Mouse (Mus musculus): Measurements from ENCODE around the gene Hba-a1.
"Not testable (repeated sequence)": the region's sequence is repeated elsewhere in the genome, so short reads cannot be mapped to it uniquely, and the experiment has no call there.

Gene Hba-a1

DNA sequence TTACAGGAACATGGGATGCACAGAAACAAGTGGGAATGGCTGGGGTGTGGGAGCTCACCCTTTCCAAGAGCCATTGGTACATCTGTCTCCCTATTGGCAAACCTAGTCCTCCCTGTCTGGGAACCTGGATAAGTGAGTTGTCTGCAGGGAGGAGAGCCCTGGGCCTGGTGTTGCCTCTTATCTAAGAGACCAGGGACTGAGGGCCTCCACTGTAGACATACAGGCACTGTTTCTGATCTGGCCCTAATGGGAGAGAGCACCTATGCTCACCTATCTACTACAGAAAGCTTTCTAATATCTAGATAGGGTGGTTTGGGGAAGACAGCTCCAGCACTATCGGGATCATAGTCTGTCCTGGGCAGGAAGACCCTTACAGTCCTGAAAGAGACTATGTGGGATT lies 27.2 kb upstream of the Hba-a1 start:
- intact Hi-C loops (cut with DNase I), result no loop called here

- intact Hi-C loops (cut with DNase I), result no loop called here
Measured at GRCm38 (mm10) chr11:32256566-32256965, 26.7 kb upstream of the Hba-a1 start.

DNA sequence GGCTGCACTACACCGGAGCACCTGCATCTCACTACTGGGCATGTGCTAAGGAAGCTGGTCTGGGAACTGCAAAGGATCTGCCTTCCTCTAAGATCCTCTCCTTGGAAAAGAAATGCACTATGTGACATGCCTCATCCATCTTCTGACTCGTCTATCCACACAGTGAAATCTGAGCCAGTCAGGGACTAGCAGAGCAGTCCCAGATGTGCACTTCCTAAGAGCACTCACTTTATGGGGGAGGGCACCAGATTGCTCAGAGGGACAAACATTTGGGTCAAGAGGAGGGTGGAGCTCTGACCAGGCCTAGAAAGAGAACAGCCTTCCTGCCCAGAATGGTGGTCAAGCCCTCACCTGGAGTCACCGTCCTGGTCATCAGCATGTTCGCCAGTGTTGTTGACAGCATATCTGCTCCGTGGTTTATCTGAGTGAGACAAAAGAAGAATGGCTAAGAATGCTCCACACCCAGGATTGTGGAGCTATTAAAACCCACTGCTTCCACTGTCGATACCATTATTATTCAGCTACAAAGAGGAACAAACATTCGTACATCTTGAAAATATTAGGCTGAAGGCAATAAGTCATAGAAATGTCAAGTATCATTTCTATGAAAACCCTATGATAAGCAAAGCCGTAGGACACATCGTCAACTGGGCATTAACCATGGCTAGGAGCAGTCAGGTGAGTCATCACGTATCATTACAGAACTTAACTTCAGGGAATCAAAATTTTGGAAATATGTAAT lies 20.5 kb upstream of the Hba-a1 start:
- intact Hi-C loops (cut with DNase I), result no loop called here

GRCm38 (mm10) chr11:32265117-32265738 lies 18.1 kb upstream of the Hba-a1 start:
- intact Hi-C loops (cut with DNase I), result no loop called here

DNA sequence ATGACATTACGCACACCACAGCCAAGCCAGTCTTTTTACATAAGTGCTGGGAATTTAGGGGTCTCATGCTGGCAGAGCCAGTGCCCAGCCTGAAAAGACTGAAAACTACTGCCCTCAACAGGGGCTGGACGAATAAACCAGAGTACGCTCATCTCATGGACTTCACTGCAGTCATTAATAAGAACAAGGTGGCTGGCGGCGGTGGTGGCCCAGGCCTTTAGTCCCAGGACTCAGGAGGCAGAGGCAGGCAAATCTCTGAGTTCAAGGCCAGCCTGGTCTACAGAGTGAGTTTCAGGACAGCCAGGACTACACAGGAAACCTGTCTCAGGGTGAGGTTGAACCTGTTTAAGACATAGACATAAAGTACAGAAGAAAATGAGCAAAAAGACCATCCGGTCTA lies 17.1 kb upstream of the Hba-a1 start:
- intact Hi-C loops (cut with DNase I), result no loop called here

DNA sequence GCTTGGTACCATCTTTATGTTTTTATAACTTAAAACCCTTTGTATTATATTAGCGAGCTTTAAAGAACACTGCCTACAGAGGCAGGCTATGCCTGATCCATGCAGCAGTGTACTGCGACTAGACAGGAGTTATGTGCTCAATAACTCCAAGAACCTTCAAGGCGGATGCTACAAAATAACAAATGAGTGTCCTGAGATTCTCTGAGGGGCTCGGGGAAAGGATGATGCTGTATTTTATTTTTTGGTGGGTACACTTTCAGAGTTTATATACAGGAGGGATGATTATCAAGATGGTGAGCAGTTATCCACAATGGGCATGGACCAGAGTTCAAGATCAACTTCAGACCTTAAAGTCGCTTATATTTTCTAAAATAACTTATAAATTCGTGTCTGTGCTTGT lies 16.5 kb upstream of the Hba-a1 start:
- intact Hi-C loops (cut with DNase I), result no loop called here

DNA sequence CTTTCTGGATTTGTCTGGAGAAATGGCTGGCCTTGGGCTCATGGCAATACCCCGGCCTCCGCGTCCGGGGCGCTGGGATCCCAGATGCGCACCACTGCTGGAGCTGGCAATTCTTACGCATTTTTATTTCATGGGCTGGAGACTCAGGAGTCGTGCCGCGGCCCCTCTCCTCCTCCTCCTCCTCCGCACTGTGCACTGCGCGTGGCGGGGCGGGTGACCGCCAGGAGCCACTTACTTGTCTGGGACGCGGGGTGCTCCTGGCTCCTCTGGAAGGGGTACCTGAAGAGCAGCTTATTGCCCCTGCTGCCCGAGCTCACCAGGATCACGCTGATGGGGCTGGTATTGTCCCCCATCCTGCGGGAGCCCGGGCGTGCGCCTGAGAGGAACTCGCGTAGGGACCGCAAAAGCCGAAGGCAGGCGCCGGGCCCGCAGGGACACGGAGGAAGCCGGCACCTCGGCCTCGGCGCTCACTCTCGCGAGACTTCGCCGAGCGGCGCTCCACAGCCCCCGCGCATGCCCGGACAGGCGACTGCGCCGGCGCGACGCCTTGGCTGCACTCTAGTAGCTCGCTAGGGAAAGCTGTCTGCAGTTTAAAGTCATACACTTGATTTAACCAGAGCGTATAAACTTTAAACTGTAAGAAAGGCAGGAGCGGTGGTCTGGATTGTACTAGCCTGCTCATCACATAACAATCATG lies 16.0 kb upstream of the Hba-a1 start, which contains the start of gene Nprl3:
Gene Nprl3, minus strand, starts transcription at position 520 of the 697 bp plus-strand sequence.
- intact Hi-C loops (cut with DNase I), result no loop called here

- intact Hi-C loops (cut with DNase I), result no loop called here
Measured at GRCm38 (mm10) chr11:32267964-32268363, 15.3 kb upstream of the Hba-a1 start.

- intact Hi-C loops (cut with DNase I), result no loop called here
Measured at GRCm38 (mm10) chr11:32268952-32269351, 14.4 kb upstream of the Hba-a1 start.

DNA sequence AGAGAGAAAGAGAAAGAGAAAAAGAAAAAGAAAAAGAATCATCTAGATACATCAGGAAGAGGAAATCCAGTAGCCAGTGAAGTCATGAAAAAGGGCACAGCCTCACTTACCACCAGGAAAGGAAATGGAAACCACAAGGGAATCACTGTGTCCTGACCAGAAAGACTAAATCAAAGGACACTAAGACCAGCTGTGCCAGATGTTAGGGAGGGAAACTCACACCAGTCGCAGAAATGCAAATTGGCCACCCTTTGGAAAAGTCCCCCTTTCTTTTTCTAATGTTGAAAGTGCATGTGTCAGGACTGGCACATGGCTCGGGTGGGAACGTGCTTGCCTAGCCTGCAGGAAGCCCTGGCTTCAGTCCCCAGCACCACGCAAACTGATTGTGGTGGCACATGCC lies 12.1 kb upstream of the Hba-a1 start:
- intact Hi-C loops (cut with DNase I), result no loop called here

GRCm38 (mm10) chr11:32276347-32276746 lies 7.0 kb upstream of the Hba-a1 start, which contains the start of gene Hba-x:
Gene Hba-x, plus strand, starts transcription at chr11:32276400.
- intact Hi-C loops (cut with DNase I), result no loop called here

- intact Hi-C loops (cut with DNase I), result no loop called here
Measured at GRCm38 (mm10) chr11:32277736-32278457, 5.4 kb upstream of the Hba-a1 start.

DNA sequence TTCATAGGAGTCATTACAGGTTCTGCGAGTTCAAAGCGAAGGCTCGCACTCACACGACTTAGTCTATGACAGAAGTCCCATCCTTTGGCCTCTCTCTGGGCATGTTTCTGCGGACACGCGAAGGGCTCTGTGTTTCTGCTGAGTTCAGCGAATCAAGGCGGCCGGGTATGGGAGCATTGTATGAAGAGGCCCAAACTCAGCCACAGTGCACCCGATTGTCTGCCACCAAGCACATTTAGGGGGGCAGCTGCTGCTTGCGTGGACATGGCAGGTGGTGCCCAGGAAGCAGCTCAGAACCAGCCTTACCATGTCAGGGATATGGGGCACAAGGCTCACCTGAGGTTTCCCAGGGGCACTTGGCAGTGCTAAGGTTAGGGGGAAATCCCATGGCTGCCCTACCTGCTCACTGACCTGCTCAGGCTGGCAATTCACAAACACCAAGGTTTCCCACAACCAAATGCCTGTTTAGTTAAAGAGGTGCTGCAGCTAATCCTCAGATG lies 4.8 kb upstream of the Hba-a1 start:
- intact Hi-C loops (cut with DNase I), result no loop called here

DNA sequence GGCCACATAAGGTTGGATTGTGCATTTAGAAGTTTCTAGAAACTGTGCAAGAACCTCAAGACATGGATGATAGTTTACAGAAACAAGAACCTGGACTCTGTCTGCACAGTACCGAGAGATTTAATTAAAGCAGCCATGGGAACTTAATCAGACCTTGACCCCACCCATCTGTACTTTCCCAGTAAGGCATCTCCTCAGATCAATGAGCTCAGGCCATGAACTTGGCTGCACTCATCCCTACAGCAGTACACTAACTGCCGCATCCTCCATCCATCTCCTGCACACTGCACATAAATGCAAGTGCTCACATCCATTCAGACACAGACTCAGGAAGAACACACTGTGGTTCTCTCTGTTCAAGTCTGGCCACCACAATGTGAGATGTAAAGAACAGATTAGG lies 2.7 kb upstream of the Hba-a1 start:
- intact Hi-C loops (cut with DNase I), result no loop called here

- intact Hi-C loops (cut with DNase I), result no loop called here
Measured at GRCm38 (mm10) chr11:32281416-32282144, 1.7 kb upstream of the Hba-a1 start.

DNA sequence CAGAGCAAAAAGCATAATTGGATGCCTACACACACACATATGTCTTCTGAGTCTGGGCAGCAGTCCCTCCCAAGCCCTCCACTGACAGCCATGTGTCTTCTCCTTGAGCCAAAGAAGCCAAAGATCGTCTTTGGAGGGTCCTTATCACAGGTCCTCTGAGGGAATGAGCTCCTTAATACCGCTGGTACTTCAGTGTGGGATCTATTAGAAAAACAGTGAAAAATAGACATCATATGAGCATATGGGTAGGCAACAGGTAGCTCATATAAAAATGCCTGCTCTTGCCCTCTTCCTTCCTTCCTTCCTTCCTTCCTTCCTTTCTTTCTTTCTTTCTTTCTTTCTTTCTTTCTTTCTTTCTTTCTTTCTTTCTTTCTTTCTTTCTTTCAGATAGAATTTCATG lies 1.3 kb downstream of the Hba-a1 start:
- intact Hi-C loops (cut with DNase I), result not testable (repeated sequence)

GRCm38 (mm10) chr11:32285031-32285775 lies 1.9 kb downstream of the Hba-a1 start:
- intact Hi-C loops (cut with DNase I), result loop anchor here (5.0 kb wide), 1 partner anchor 103 kb away; no protein-coding TSS in a partner anchor

- intact Hi-C loops (cut with DNase I), result loop anchor here (5.0 kb wide), 1 partner anchor 104 kb away; no protein-coding TSS in a partner anchor
Measured at GRCm38 (mm10) chr11:32285887-32286286, 2.6 kb downstream of the Hba-a1 start.

GRCm38 (mm10) chr11:32286695-32287492 lies 3.6 kb downstream of the Hba-a1 start, which contains the start of gene Hbq1b:
Gene Hbq1b, plus strand, starts transcription at chr11:32286965.
- intact Hi-C loops (cut with DNase I), result loop anchor here (5.0 kb wide), 1 partner anchor 105 kb away; no protein-coding TSS in a partner anchor
